Mouse (Mus musculus): ENCODE measurements around the gene Rpl37a.

The Rpl37a gene

GRCm38 (mm10) chr1:72710753-72711653, at the start of gene Rpl37a:
Gene Rpl37a (plus strand): TSS chr1:72711290.
- DNase-seq (ENCODE audit: low read depth, low spot score) = peak; percentile 98

GRCm38 (mm10) chr1:72673070-72673469, 38.0 kb upstream of the Rpl37a start:
- DNase-seq (ENCODE audit: low read depth, low spot score) = peak; percentile 24

DNA sequence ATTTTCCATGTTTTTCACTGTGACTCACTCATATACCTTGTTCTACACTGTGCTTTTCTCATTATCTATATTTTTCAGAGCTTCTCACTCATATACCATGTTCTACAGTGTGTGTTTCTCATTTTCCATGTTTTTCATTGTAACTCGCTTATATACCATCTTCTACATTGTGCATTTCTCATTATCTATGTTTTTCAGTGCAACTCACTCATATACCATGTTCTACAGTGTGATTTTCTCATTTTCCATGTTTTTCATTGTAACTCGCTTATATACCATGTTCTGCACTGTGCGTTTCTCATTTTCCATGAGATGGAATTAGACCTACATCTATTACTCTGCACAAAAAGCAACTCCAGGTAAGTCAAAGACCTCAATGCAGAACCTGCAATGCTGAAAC, 14.8 kb upstream of the Rpl37a start:
- no peak for DNase-seq (ENCODE audit: low read depth, low spot score)

GRCm38 (mm10) chr1:72698651-72699050, 12.4 kb upstream of the Rpl37a start:
- DNase-seq (ENCODE audit: low read depth, low spot score) = peak; percentile 24

DNA sequence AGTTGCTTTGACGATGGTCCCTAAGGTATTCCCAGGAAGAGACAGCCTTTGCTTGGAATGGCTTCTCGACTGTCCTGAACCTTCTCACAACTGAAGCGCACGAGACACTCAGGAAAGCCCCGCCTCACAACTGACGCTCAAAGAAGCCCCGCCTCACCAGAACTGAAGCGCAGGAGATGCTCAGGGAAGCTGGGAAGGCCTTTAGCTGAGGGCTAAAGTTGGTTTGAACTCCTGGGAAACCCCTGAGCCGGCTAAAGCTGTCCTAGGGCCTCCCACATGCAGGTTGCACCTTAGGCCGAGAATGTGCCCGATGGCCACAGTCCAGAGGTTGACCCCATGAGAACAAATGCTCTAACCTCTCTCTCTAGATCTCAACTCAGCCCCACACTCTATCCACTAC, 10.6 kb upstream of the Rpl37a start, which contains the start of gene Ankar:
TSS of gene Ankar (minus strand) at position 101 of the 400 bp plus-strand sequence.
- DNase-seq (ENCODE audit: low read depth, low spot score) = no peak

- no peak for DNase-seq (ENCODE audit: low read depth, low spot score)
Measured at GRCm38 (mm10) chr1:72707525-72707924, 3.6 kb upstream of the Rpl37a start.

DNA sequence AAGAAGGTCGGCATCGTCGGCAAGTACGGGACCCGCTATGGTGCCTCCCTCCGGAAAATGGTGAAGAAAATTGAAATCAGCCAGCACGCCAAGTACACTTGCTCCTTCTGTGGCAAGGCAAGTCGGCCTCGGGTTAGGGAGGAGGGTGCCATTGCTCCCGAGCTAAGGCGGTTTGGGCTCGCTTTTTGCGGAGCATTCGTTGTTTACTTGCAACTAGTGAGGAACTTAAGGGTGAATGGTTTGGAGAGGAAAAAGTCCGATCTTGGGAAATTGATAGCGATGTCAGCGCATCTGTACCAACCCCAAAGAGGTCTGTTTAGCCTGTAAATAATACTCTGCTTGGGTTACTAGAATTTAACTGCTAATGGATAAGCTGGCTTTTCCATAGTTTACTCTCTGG, 594 bp downstream of the Rpl37a start:
- peak; percentile 13 for DNase-seq (ENCODE audit: low read depth, low spot score)

DNA sequence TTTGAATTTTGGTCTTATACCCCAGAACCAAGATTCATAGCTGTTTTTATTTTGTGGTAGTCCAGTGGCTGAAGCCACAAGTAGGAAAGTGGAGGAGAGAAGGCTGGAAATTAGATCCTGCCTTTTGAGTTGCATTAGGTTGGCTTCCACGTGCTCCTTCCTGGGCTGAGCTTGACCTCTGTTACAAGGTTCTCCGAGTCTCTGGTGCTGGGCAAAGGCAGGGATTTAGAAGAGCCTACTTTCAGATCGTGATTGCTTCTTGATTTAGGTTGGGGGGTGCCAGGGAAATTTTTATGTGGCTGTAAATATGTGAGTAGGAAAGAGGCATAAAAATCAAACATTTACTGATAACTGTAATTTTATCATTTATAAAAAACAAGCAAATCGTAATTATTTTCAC, 3.5 kb downstream of the Rpl37a start:
- DNase-seq (ENCODE audit: low read depth, low spot score) = no peak

GRCm38 (mm10) chr1:72715065-72715464, 4.0 kb downstream of the Rpl37a start:
- no peak for DNase-seq (ENCODE audit: low read depth, low spot score)

GRCm38 (mm10) chr1:72715593-72716361, 4.7 kb downstream of the Rpl37a start:
- no peak for DNase-seq (ENCODE audit: low read depth, low spot score)

DNA sequence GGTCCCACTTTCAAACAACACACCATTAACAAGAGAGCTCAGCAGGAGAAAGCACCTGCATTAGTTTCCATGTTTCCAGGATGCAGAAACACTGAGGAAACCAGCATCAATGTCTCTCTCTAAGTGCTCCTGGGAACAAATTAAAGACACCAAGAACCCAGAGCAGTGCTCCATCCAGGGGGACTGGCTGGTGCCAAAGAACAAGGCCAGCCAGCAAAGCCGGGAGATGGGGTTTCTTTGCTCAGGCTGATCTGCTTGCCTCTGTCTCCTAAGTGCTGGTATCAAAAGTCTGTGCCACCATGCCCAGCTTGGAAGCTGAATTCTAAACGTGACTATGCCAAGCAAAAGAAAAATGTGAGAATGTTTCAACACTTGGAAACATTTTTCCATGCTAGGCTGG, 5.3 kb downstream of the Rpl37a start:
- no peak for DNase-seq (ENCODE audit: low read depth, low spot score)

DNA sequence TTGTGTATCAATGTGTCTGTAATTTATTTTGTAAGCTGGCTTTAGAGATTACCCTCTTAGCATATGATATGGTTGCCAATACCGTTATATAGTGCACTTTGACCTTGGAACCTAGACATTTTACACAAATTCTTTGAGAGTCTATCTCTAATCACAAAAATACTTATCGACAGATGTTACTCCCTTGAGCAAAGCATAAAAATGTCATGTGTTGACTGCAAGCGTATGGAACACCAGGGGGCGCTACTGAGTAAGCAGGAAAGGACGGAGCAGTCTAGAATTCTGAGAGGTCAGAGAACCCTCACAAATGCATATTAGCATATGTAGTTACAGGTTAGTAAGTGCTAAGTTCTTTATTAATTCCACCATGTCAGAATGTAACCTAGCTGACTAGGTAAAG, 5.8 kb downstream of the Rpl37a start:
- DNase-seq (ENCODE audit: low read depth, low spot score) = peak; percentile 84

- no peak for DNase-seq (ENCODE audit: low read depth, low spot score)
Measured at GRCm38 (mm10) chr1:72717540-72717939, 6.5 kb downstream of the Rpl37a start.

GRCm38 (mm10) chr1:72718846-72719245, 7.8 kb downstream of the Rpl37a start:
- DNase-seq (ENCODE audit: low read depth, low spot score) = peak; percentile 83

DNA sequence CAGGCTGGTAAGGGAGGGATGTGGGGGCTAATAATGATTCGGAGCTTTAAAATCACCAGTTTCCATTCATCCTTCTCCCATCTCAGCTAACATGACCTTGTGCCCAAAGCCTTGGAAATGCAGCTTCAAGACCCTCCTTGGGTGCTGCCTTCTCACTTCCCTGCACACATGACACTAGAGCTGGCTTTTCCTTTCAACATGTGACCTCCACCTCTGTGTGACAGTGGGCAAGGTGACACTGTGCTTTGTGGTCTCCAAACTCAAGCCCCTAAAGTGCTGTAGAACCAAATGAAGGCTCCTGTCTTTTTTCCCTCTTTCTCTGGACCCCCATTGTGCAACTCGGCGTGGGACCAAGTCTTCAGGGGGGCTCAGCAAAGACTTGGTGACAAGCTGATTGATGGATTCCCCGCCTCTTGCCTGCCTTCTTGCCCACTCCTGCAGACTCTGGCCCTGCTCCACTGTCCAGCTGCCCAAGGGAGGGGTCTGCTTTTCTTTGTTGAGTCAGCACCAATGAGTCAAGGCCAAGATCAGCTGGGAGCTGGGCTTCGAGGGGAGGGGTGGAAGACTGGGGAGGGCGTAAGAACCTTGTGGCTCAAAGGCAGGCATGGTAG, 9.1 kb downstream of the Rpl37a start:
- DNase-seq (ENCODE audit: low read depth, low spot score) = peak; percentile 20

- peak; percentile 47 for DNase-seq (ENCODE audit: low read depth, low spot score)
Measured at GRCm38 (mm10) chr1:72722646-72723045, 11.6 kb downstream of the Rpl37a start.

DNA sequence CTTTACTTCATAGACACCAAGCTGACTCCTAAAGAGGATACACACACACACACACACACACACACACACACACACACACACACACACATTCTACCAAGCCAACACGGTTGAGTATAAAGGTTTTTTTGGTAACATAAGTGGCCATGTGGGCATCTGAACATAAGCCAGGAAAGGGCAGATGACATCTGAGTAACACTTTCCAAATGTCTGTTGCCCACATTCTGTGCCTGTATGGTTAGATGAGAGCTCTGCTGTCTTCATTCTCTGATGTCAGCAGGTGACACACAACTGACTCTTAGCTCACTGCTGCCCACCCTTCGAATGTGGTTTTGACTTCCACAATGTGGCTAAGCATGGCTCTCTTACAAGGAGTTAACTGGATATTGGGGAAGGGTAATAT, 13.3 kb downstream of the Rpl37a start:
- DNase-seq (ENCODE audit: low read depth, low spot score) = peak; percentile 92

DNA sequence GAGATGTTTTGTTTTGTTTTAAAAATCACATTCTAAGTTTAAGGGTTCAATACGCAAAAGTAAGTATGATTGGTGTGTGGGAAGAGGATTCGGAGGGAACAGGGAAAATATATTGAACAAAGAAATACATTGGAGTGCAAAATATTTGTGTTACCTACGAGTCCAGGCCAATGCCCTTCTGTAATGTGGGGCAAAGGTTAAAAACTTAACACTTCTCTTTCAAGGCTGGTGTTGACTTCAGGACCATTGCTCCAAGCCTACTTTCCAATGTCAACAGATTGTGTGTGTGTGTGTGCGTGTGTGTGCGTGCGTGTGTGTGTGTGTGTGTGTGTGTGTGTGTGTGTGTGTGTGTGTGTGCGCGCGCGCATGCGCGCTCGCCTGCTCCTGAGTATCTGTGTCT, 14.9 kb downstream of the Rpl37a start:
- no peak for DNase-seq (ENCODE audit: low read depth, low spot score)

DNA sequence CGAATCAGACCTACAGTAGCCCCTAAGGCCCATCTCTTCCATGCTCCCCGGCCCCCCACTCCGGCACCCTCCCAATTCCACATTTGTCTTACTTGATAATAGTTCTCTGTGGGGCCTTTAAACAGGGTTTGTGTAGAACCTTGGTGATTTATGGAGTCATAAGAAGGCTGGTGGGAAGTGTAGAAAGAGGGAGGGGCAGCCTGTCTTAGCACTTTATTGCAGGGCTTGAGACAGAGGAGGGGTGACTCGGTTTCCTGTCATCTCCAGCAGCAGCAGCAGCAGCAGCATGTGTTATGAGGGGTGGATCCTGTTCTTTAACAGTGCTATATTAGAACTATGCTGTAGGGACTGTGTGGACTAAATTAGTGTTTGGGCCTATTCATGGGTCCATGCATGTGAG, 17.7 kb downstream of the Rpl37a start:
- no peak for DNase-seq (ENCODE audit: low read depth, low spot score)

GRCm38 (mm10) chr1:72730126-72730525, 19.0 kb downstream of the Rpl37a start:
- no peak for DNase-seq (ENCODE audit: low read depth, low spot score)

GRCm38 (mm10) chr1:72733191-72733691, 22.2 kb downstream of the Rpl37a start:
- DNase-seq (ENCODE audit: low read depth, low spot score) = no peak
